Mouse (Mus musculus): ENCODE measurements around the gene Cul4a. TPM values are rescaled to one million over a fixed set of nuclear protein-coding genes. Genes with fewer than 3 reads are reported as not detected.

Gene Cul4a
- polyA plus RNA-seq, 1 experiment from 2014 or later: 97.4 TPM

DNA sequence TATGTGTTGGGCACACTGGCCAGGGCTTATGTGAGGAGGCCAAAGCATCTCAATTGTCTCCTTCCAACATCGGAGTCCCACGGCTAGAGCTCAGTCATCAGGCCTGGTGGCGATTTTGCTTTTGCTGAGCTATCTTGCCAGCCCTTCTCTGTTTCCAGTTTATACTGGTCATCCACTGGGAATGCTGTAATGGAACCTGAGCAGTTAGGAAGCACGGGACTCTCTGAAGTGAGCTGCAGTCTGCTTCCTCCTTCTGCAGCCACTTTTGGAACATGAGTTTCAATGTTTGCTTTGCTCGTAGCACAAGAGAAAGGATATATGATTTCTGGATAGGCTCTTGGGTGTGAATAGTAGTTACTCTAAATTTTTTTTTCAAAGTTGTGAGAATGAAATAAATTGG is 58.9 kb downstream of the Cul4a start:
- Histone ChIP-seq H3K9me3 (no peaks in the 10 kb centered on the region), H3K4me2 (no peak overlapping the region), H3K36me3 (peaks cover 26% of the 10 kb centered on the region), H3K4me1 (peaks cover 17% of the 10 kb centered on the region), H3K9ac (no peak overlapping the region), H3K27me3 (no peaks in the 10 kb centered on the region), H3K4me3 (no peak overlapping the region), H3K27ac (no peak overlapping the region)
- no peak for ATAC-seq (ENCODE audit: borderline replicate concordance, extremely low read depth, low FRiP score, low TSS enrichment)
- 80% methylated on average over 5 of the region's 5 CpGs for WGBS

DNA sequence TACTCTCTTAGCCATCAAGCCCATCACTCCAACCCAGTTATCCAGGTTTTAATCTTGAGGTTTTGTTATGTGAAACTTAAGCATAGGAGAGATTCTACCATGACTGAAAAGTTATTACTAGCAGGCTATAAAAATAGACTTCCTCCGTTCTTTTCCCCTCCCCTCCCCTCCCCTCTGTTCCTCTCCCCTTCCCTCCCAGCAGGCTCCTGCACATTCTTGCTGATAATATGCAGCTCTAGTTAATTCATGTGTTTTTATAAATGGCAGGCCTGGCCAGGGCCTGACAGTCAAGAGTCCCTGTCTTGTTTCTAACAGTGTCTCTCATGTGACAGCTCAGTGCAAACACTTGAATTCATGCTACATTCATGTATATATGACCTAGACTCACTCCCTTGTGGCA is 65.1 kb downstream of the Cul4a start:
- 32% methylated on average over 1 of the region's 1 CpGs for WGBS
- no peak overlapping the region for H3K9ac ChIP-seq
- peaks cover 78% of the 10 kb centered on the region for H3K36me3 ChIP-seq
- H3K9me3 ChIP-seq: no peaks in the 10 kb centered on the region
- no peak overlapping the region for H3K4me2 ChIP-seq
- H3K27me3 ChIP-seq: no peaks in the 10 kb centered on the region
- H3K27ac ChIP-seq: no peak overlapping the region
- ATAC-seq (ENCODE audit: borderline replicate concordance, extremely low read depth, low FRiP score, low TSS enrichment): no peak
- no peak overlapping the region for H3K4me3 ChIP-seq
- H3K4me1 ChIP-seq: no peaks in the 10 kb centered on the region

- Histone ChIP-seq H3K36me3 (peaks cover 70% of the 10 kb centered on the region), H3K4me1 (no peaks in the 10 kb centered on the region), H3K27me3 (no peaks in the 10 kb centered on the region), H3K4me3 (no peak overlapping the region), H3K9ac (no peak overlapping the region), H3K27ac (no peak overlapping the region), H3K9me3 (no peaks in the 10 kb centered on the region), H3K4me2 (no peak overlapping the region)
- no peak for ATAC-seq (ENCODE audit: borderline replicate concordance, extremely low read depth, low FRiP score, low TSS enrichment)
- 78% methylated on average over 4 of the region's 4 CpGs for WGBS
These were observed 68.9 kb downstream of the Cul4a start for GRCm38 (mm10) chr8:13174305-13174704.

- 90% methylated on average over 4 of the region's 4 CpGs for whole genome bisulfite sequencing
- H3K9me3 ChIP-seq: no peaks in the 10 kb centered on the region
- no peak for ATAC-seq (ENCODE audit: borderline replicate concordance, extremely low read depth, low FRiP score, low TSS enrichment)
- H3K36me3 ChIP-seq: peaks cover 67% of the 10 kb centered on the region
- no peak overlapping the region for H3K9ac ChIP-seq
- H3K4me1 ChIP-seq: no peaks in the 10 kb centered on the region
- no peaks in the 10 kb centered on the region for H3K27me3 ChIP-seq
- H3K4me2 ChIP-seq: no peak overlapping the region
- H3K4me3 ChIP-seq: no peak overlapping the region
- H3K27ac ChIP-seq: no peak overlapping the region
These were observed 69.4 kb downstream of the Cul4a start for GRCm38 (mm10) chr8:13174811-13175210.

DNA sequence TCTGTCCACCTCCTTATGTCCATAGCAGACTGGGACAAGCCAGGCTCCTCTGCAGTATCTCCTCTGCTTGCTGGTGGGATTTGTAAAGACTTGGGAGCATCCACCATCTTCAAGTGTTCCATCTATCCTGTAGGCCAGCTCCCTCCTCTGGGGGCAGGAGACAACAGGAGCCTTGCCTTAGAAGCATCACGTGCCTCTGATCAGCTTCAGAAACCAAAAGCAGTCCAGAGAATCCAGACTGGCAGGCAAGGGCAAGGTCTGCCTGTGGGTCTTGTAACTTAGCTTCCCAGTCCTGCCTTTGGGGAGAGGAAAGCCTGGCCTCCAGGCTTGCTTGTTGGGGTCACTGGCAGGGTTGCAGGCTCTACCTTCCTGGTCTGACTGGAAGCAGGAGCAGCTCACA is 70.2 kb downstream of the Cul4a start:
- no peaks in the 10 kb centered on the region for H3K27me3 ChIP-seq
- H3K9me3 ChIP-seq: no peaks in the 10 kb centered on the region
- no peak overlapping the region for H3K4me3 ChIP-seq
- ATAC-seq (ENCODE audit: borderline replicate concordance, extremely low read depth, low FRiP score, low TSS enrichment): no peak
- H3K4me2 ChIP-seq: no peak overlapping the region
- no peaks in the 10 kb centered on the region for H3K4me1 ChIP-seq
- no peak overlapping the region for H3K27ac ChIP-seq
- 93% methylated on average over 1 of the region's 1 CpGs for WGBS
- H3K9ac ChIP-seq: no peak overlapping the region
- H3K36me3 ChIP-seq: peaks cover 60% of the 10 kb centered on the region

DNA sequence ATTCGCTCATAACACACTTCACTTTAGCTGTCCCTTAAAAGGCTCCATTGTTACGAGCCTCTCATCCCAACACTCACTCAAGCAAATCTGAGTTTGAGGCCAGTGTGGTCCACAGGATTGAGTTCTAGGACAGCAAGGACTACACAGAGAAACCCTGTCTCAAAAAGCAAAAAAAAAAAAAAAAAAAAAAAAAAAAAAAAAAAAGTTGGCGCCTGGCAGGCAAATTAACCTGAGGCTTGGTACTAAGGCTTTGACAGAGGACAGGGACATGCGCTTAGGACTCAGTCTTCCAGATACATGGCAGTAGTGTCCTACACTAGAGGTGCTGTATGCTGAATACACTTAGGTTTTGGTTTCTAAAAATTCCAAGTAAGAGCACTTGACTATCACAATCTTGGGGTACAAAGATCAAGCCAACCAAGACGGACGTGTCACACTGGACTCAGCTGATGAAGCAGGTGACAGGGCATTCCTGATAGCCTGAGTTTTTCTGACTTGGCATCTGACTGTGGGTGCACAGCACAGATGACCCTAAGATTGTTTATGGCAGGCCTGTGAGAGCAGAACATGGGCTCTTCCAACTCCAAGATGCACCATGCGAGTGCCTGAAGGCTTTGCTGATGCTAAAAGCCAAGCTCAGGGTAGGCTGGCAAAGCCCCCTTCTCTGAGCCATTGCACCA is 71.9 kb downstream of the Cul4a start:
- no peak overlapping the region for H3K9ac ChIP-seq
- no peak overlapping the region for H3K27ac ChIP-seq
- H3K9me3 ChIP-seq: no peaks in the 10 kb centered on the region
- H3K27me3 ChIP-seq: no peaks in the 10 kb centered on the region
- no peak overlapping the region for H3K4me3 ChIP-seq
- 86% methylated on average over 7 of the region's 7 CpGs for WGBS
- no peak for ATAC-seq (ENCODE audit: borderline replicate concordance, extremely low read depth, low FRiP score, low TSS enrichment)
- no peak overlapping the region for H3K4me2 ChIP-seq
- H3K36me3 ChIP-seq: peaks cover 48% of the 10 kb centered on the region
- H3K4me1 ChIP-seq: no peaks in the 10 kb centered on the region

DNA sequence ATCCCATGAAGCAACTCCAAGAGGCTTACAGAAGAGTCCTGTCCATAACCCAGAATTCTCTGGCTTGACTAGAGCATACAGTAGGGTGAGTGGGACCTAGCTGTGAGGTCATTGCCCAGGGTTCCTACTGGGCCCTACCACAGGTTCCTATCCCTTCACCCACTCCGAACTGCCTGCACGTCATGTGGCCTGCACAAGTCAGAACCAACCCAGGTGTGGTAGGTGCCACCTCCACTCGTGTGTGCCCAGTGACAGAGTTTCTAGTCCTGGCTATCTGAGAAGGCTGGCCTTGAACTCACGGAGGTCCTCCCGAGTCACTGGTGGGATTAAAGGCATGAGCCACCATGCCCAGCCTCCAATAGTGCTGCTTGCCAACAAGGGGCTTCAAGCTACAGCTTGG is 72.7 kb downstream of the Cul4a start:
- Histone ChIP-seq H3K27ac (no peak overlapping the region), H3K27me3 (no peaks in the 10 kb centered on the region), H3K9me3 (no peaks in the 10 kb centered on the region), H3K4me1 (no peaks in the 10 kb centered on the region), H3K9ac (no peak overlapping the region), H3K4me3 (no peak overlapping the region), H3K36me3 (peaks cover 40% of the 10 kb centered on the region), H3K4me2 (no peak overlapping the region)
- WGBS: 89% methylated on average over 5 of the region's 5 CpGs
- no peak for ATAC-seq (ENCODE audit: borderline replicate concordance, extremely low read depth, low FRiP score, low TSS enrichment)

- H3K9ac ChIP-seq: no peak overlapping the region
These were observed 74.1 kb downstream of the Cul4a start for GRCm38 (mm10) chr8:13179482-13179881.

GRCm38 (mm10) chr8:13179948-13180347 is 74.5 kb downstream of the Cul4a start:
- Histone ChIP-seq H3K27ac (no peak overlapping the region), H3K9me3 (no peaks in the 10 kb centered on the region), H3K4me2 (no peak overlapping the region), H3K9ac (no peak overlapping the region), H3K27me3 (no peaks in the 10 kb centered on the region), H3K4me3 (no peak overlapping the region), H3K4me1 (no peaks in the 10 kb centered on the region), H3K36me3 (peaks cover 24% of the 10 kb centered on the region)
- no peak for ATAC-seq (ENCODE audit: borderline replicate concordance, extremely low read depth, low FRiP score, low TSS enrichment)
- 68% methylated on average over 7 of the region's 7 CpGs for WGBS

More at GRCm38 (mm10) chr8:13179482-13179881, 74.1 kb downstream of the Cul4a start:
- Histone ChIP-seq H3K27me3 (no peaks in the 10 kb centered on the region), H3K9me3 (no peaks in the 10 kb centered on the region), H3K36me3 (peaks cover 27% of the 10 kb centered on the region), H3K4me1 (no peaks in the 10 kb centered on the region), H3K4me3 (no peak overlapping the region), H3K27ac (no peak overlapping the region), H3K4me2 (no peak overlapping the region)
- ATAC-seq (ENCODE audit: borderline replicate concordance, extremely low read depth, low FRiP score, low TSS enrichment): no peak
- WGBS: 61% methylated on average over 6 of the region's 6 CpGs

DNA sequence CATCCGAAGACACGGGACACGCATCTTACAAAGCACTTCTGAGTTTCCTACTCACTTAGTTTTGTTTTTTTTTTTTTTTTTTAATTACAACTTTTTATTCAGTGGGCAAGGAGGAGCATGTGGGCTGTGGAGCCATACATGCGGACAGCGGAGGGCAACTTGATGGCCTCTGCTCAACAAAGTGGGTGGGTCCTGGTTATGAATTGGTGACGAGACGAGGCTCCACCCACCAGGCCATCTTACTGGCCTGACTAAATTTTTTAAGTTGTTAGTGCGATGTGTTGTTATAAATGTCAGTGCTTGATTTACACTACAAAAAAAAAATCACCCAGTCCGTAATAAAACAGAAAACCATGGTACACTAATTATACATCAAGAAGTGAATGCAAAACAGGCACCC is 75.0 kb downstream of the Cul4a start:
- no peaks in the 10 kb centered on the region for H3K4me1 ChIP-seq
- H3K4me3 ChIP-seq: no peak overlapping the region
- no peaks in the 10 kb centered on the region for H3K27me3 ChIP-seq
- H3K36me3 ChIP-seq: peaks cover 19% of the 10 kb centered on the region
- H3K9me3 ChIP-seq: no peaks in the 10 kb centered on the region
- no peak for ATAC-seq (ENCODE audit: borderline replicate concordance, extremely low read depth, low FRiP score, low TSS enrichment)
- no peak overlapping the region for H3K4me2 ChIP-seq
- H3K27ac ChIP-seq: no peak overlapping the region
- 62% methylated on average over 9 of the region's 9 CpGs for WGBS
- no peak overlapping the region for H3K9ac ChIP-seq

- H3K36me3 ChIP-seq: peaks cover 13% of the 10 kb centered on the region
- H3K27ac ChIP-seq: no peak overlapping the region
- H3K9me3 ChIP-seq: no peaks in the 10 kb centered on the region
- WGBS: 65% methylated on average over 18 of the region's 18 CpGs
- no peak overlapping the region for H3K9ac ChIP-seq
- no peak overlapping the region for H3K4me2 ChIP-seq
- H3K4me3 ChIP-seq: no peak overlapping the region
- H3K4me1 ChIP-seq: no peaks in the 10 kb centered on the region
- no peaks in the 10 kb centered on the region for H3K27me3 ChIP-seq
- no peak for ATAC-seq (ENCODE audit: borderline replicate concordance, extremely low read depth, low FRiP score, low TSS enrichment)
These were observed 75.7 kb downstream of the Cul4a start for GRCm38 (mm10) chr8:13180911-13181690.

GRCm38 (mm10) chr8:13181691-13181976 is 76.2 kb downstream of the Cul4a start:
- 49% methylated on average over 2 of the region's 2 CpGs for WGBS
- H3K36me3 ChIP-seq: peaks cover 8% of the 10 kb centered on the region; the same call in 1 of the 2 replicates
- H3K4me3 ChIP-seq: no peak overlapping the region
- H3K27ac ChIP-seq: no peak overlapping the region
- no peaks in the 10 kb centered on the region for H3K9me3 ChIP-seq
- no peak overlapping the region for H3K9ac ChIP-seq
- no peaks in the 10 kb centered on the region for H3K27me3 ChIP-seq
- no peaks in the 10 kb centered on the region for H3K4me1 ChIP-seq
- ATAC-seq (ENCODE audit: borderline replicate concordance, extremely low read depth, low FRiP score, low TSS enrichment): no peak
- H3K4me2 ChIP-seq: no peak overlapping the region

Measured in lung, embryonic 15.5 days (tissue).